Mouse (Mus musculus): ENCODE results near the gene Fmnl2. TPM values are rescaled to one million over a fixed set of nuclear protein-coding genes. Genes with fewer than 3 reads are reported as not detected.

Fmnl2 gene
- polyA plus RNA-seq, 1 experiment from 2014 or later: 0.64 TPM

- H3K4me1 ChIP-seq: no peaks in the 10 kb centered on the region
- H3K27ac ChIP-seq: no peak overlapping the region
- peaks cover 24% of the 10 kb centered on the region for H3K27me3 ChIP-seq (replicated peaks)
- no peak overlapping the region for H3K4me2 ChIP-seq
- no peak for ATAC-seq
- H3K36me3 ChIP-seq: no peaks in the 10 kb centered on the region
- no peak overlapping the region for H3K4me3 ChIP-seq
- WGBS (ENCODE audit: insufficient replicate concordance): 33% methylated on average over 14 of the region's 14 CpGs
- H3K9me3 ChIP-seq (replicated peaks): no peaks in the 10 kb centered on the region
- no peak overlapping the region for H3K9ac ChIP-seq
Observed at GRCm38 (mm10) chr2:52844936-52845752, 12.5 kb upstream of the Fmnl2 start.

GRCm38 (mm10) chr2:52846506-52846905, 11.2 kb upstream of the Fmnl2 start:
- Histone ChIP-seq H3K9ac (no peak overlapping the region), H3K9me3 (replicated peaks) (no peaks in the 10 kb centered on the region), H3K27me3 (replicated peaks) (peaks cover 24% of the 10 kb centered on the region), H3K27ac (no peak overlapping the region), H3K4me1 (no peaks in the 10 kb centered on the region), H3K36me3 (no peaks in the 10 kb centered on the region), H3K4me2 (no peak overlapping the region), H3K4me3 (no peak overlapping the region)
- WGBS (ENCODE audit: insufficient replicate concordance): 51% methylated on average over 3 of the region's 3 CpGs
- ATAC-seq: no peak

GRCm38 (mm10) chr2:52849092-52849491, 8.6 kb upstream of the Fmnl2 start:
- peaks cover 21% of the 10 kb centered on the region for H3K27me3 ChIP-seq (replicated peaks)
- no peaks in the 10 kb centered on the region for H3K4me1 ChIP-seq
- no peak overlapping the region for H3K4me2 ChIP-seq
- H3K36me3 ChIP-seq: no peaks in the 10 kb centered on the region
- WGBS (ENCODE audit: insufficient replicate concordance): 50% methylated on average over 3 of the region's 3 CpGs
- H3K4me3 ChIP-seq: no peak overlapping the region
- H3K27ac ChIP-seq: no peak overlapping the region
- ATAC-seq: no peak
- no peaks in the 10 kb centered on the region for H3K9me3 ChIP-seq (replicated peaks)
- H3K9ac ChIP-seq: no peak overlapping the region

- Histone ChIP-seq H3K4me3 (peak overlapping the region; percentile 62), H3K4me1 (peaks cover 14% of the 10 kb centered on the region), H3K4me2 (peak overlapping the region; percentile 77), H3K27me3 (replicated peaks) (peaks cover 49% of the 10 kb centered on the region), H3K9ac (peak overlapping the region; percentile 62), H3K36me3 (no peaks in the 10 kb centered on the region), H3K27ac (no peak overlapping the region), H3K9me3 (replicated peaks) (no peaks in the 10 kb centered on the region)
- under 1% methylated on average over 41 of the region's 46 CpGs for WGBS (ENCODE audit: insufficient replicate concordance)
- no peak for ATAC-seq
Observed at GRCm38 (mm10) chr2:52858529-52859465, 1.1 kb downstream of the Fmnl2 start.

- 0 out of 2 replicates have a peak overlapping the region, but pooled peaks have one; percentile 62 for H3K4me3 ChIP-seq
- ATAC-seq: no peak
- WGBS (ENCODE audit: insufficient replicate concordance): 31% methylated on average over 7 of the region's 7 CpGs
Observed at GRCm38 (mm10) chr2:52859466-52859840, 1.8 kb downstream of the Fmnl2 start.

GRCm38 (mm10) chr2:52860111-52860775, 2.6 kb downstream of the Fmnl2 start:
- H3K4me1 ChIP-seq: peaks cover 14% of the 10 kb centered on the region
- 49% methylated on average over 8 of the region's 8 CpGs for WGBS (ENCODE audit: insufficient replicate concordance)
- H3K27me3 ChIP-seq (replicated peaks): peaks cover 49% of the 10 kb centered on the region
- ATAC-seq: no peak
- H3K4me3 ChIP-seq: no peak overlapping the region
- no peaks in the 10 kb centered on the region for H3K36me3 ChIP-seq
- H3K9ac ChIP-seq: no peak overlapping the region
- H3K27ac ChIP-seq: no peak overlapping the region
- no peak overlapping the region for H3K4me2 ChIP-seq
- no peaks in the 10 kb centered on the region for H3K9me3 ChIP-seq (replicated peaks)

More at GRCm38 (mm10) chr2:52859466-52859840, 1.8 kb downstream of the Fmnl2 start:
- Histone ChIP-seq H3K4me2 (peak overlapping the region; percentile 77; the same call in 1 of the 2 replicates), H3K9me3 (replicated peaks) (no peaks in the 10 kb centered on the region), H3K9ac (no peak overlapping the region), H3K27ac (no peak overlapping the region), H3K27me3 (replicated peaks) (peaks cover 49% of the 10 kb centered on the region), H3K4me1 (peaks cover 14% of the 10 kb centered on the region), H3K36me3 (no peaks in the 10 kb centered on the region)

- H3K27me3 ChIP-seq (replicated peaks): peaks cover 35% of the 10 kb centered on the region
- H3K4me3 ChIP-seq: no peak overlapping the region
- ATAC-seq: no peak
- no peaks in the 10 kb centered on the region for H3K36me3 ChIP-seq
- no peaks in the 10 kb centered on the region for H3K9me3 ChIP-seq (replicated peaks)
- H3K9ac ChIP-seq: no peak overlapping the region
- peaks cover 14% of the 10 kb centered on the region for H3K4me1 ChIP-seq
- no peak overlapping the region for H3K27ac ChIP-seq
- H3K4me2 ChIP-seq: no peak overlapping the region
- WGBS (ENCODE audit: insufficient replicate concordance): 72% methylated on average over 9 of the region's 9 CpGs
Observed at GRCm38 (mm10) chr2:52862046-52862759, 4.5 kb downstream of the Fmnl2 start.

- peaks cover 30% of the 10 kb centered on the region for H3K27me3 ChIP-seq (replicated peaks)
- peaks cover 13% of the 10 kb centered on the region for H3K4me1 ChIP-seq
- H3K9ac ChIP-seq: no peak overlapping the region
- 54% methylated on average over 4 of the region's 4 CpGs for whole genome bisulfite sequencing (ENCODE audit: insufficient replicate concordance)
- ATAC-seq: no peak
- no peaks in the 10 kb centered on the region for H3K9me3 ChIP-seq (replicated peaks)
- no peak overlapping the region for H3K4me3 ChIP-seq
- H3K27ac ChIP-seq: no peak overlapping the region
- H3K36me3 ChIP-seq: no peaks in the 10 kb centered on the region
- H3K4me2 ChIP-seq: no peak overlapping the region
Observed at GRCm38 (mm10) chr2:52862760-52863124, 5.1 kb downstream of the Fmnl2 start.

- Histone ChIP-seq H3K4me3 (no peak overlapping the region), H3K27ac (no peak overlapping the region), H3K4me2 (no peak overlapping the region), H3K36me3 (no peaks in the 10 kb centered on the region), H3K27me3 (replicated peaks) (peaks cover 11% of the 10 kb centered on the region), H3K9ac (no peak overlapping the region), H3K9me3 (replicated peaks) (no peaks in the 10 kb centered on the region), H3K4me1 (peaks cover 3% of the 10 kb centered on the region; the same call in 1 of the 2 replicates)
- no peak for ATAC-seq
- WGBS (ENCODE audit: insufficient replicate concordance): 69% methylated on average over 7 of the region's 7 CpGs
Observed at GRCm38 (mm10) chr2:52864635-52865034, 7.0 kb downstream of the Fmnl2 start.

GRCm38 (mm10) chr2:52866151-52866550, 8.5 kb downstream of the Fmnl2 start:
- ATAC-seq: no peak
- no peaks in the 10 kb centered on the region for H3K4me1 ChIP-seq
- no peak overlapping the region for H3K4me2 ChIP-seq
- 77% methylated on average over 3 of the region's 3 CpGs for WGBS (ENCODE audit: insufficient replicate concordance)
- H3K36me3 ChIP-seq: no peaks in the 10 kb centered on the region
- no peak overlapping the region for H3K4me3 ChIP-seq
- H3K27ac ChIP-seq: no peak overlapping the region
- no peaks in the 10 kb centered on the region for H3K9me3 ChIP-seq (replicated peaks)
- H3K27me3 ChIP-seq (replicated peaks): no peaks in the 10 kb centered on the region
- H3K9ac ChIP-seq: no peak overlapping the region

GRCm38 (mm10) chr2:52867781-52868180, 10.1 kb downstream of the Fmnl2 start:
- no peak for ATAC-seq
- H3K4me2 ChIP-seq: no peak overlapping the region
- no peak overlapping the region for H3K9ac ChIP-seq
- H3K9me3 ChIP-seq (replicated peaks): no peaks in the 10 kb centered on the region
- no peaks in the 10 kb centered on the region for H3K36me3 ChIP-seq
- H3K4me3 ChIP-seq: no peak overlapping the region
- 67% methylated on average over 9 of the region's 9 CpGs for WGBS (ENCODE audit: insufficient replicate concordance)
- no peaks in the 10 kb centered on the region for H3K27me3 ChIP-seq (replicated peaks)
- H3K27ac ChIP-seq: no peak overlapping the region
- 0 out of 2 replicates have a peak, but pooled peaks cover 3% of the 10 kb centered on the region for H3K4me1 ChIP-seq

Measured in liver, embryonic 12.5 days (tissue).